Mouse (Mus musculus) kidney, adult 9 months (tissue): ENCODE data around the gene Lysmd1.

Source experiments
- DNase-seq: peaks from one replicate; pipeline ENCODE4 v3.0.0; 2022

Gene Lysmd1

DNA sequence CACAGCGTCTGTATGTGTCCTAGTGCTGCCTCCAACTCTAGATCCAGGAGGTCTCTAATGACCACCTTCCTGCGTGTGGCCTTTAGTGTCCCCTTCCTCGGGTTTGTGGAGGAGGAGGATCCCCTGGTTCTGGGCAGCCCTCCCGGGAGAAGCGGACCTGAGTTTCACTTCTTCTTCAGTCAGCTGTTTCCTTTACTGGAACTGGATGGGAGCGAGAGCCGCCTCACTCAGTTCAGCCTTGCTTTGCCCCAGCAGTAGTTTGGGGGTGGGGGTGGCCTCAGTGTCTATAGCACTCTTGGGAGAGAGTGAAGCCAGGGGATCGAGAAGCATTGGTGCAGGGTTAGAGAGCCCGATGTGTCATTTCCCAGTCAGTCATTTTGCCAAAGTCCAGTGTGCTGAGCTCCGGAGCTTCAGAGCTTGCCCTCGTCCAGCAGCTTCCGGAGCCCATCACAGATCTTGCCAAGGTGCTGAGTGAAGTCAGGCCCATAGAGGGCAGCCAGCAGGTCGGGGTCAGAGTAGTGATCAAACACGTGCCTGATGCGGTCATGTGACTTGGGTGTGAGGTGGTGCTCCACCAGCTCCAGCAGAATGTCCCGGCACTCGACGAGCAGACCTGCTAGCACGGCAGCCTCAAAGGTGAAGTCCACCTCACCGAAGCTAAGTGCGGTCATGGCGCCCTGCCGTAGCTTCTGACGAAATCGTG is 5.8 kb downstream of the Lysmd1 start:
- peak; percentile 93 for DNase-seq

DNA sequence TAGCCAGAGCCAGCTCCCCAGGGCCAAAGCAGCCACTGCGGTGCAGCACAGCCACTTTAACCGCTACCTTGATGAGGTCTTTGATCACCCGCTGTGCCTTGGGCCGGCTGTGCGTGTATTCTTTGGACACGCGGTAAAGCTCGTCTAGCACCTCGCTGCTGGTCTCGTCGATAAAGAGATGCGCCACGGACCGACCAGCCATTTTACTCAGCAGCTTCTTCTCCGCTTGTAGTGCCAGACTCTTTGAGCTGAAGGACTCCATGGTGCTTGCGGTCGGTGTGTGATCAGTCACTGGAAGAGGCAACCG is 6.4 kb downstream of the Lysmd1 start:
- DNase-seq, result no peak

DNA sequence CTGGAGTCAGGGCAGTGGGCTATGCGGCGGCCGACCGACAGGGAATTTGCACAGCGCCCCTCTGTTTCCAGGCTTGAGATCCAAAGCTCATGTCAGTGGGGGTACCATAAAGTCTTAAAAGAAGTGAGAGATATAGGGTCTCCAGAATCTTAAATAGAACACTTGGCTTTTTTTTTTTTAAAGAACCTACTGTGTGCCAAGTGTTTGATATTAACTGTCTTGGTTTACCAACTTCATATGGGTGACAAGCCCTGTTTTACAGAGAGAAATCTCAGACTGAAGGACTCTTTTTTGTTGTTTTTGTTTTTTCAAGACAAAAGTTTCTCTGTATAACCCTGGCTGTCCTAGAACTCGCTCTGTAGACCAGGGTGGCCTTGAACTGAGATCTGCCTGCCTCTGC is 6.9 kb downstream of the Lysmd1 start:
- no peak for DNase-seq

DNA sequence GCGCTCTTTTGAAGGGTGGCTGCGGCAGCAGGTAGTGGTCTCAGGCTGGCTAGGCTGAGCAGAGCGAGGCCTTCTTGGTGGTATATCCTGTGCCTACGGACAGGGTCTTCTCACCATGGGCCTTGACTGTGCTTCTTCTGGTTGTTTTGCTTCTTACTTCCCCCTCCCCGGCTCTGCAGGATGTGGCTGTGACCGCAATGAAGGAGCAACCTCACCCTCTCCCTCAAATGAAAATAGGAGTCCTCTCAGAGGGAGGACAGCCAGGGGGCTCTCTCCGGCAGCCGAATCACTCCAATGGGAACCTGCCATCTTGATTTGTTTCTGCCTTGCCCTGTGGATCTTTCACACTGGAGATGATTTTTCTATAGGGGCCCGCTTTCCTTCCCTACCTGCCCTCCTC is 7.6 kb downstream of the Lysmd1 start:
- DNase-seq, result no peak

DNA sequence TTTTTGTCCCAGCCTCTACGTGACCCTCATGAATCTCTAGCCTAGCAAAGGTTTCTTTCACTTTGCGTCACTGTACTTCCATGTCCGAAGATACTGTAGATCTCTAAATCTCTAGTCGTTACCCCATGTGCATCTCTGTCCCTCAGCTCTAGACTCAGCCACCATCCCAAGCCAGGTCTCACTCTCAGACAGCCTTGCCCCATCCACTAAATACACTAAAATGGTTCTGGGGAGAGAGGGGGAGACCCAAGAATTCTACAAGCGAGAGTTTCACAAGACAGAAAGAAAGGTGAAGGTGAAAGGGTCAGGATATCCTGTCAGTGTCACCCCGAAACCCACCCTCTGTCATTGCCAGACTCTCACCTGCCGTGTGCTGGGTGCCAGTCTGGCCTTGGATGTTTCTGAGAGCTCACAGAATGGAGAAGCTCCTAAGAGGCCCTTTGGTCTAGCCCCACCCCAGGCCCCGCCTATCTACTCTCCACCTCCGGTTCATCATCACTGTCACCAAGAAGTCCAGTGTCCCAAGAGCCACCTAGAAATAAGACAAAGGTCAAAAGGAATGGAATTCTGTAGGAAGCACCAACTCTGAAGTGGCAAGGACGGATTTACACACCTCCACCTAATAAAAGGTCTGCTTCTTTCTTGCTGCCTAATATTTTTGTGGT is 8.2 kb downstream of the Lysmd1 start, which contains the start of gene Tnfaip8l2:
Gene Tnfaip8l2 (minus strand): TSS at position 409 of the 665 bp plus-strand sequence.
- peak; percentile 39 for DNase-seq

DNA sequence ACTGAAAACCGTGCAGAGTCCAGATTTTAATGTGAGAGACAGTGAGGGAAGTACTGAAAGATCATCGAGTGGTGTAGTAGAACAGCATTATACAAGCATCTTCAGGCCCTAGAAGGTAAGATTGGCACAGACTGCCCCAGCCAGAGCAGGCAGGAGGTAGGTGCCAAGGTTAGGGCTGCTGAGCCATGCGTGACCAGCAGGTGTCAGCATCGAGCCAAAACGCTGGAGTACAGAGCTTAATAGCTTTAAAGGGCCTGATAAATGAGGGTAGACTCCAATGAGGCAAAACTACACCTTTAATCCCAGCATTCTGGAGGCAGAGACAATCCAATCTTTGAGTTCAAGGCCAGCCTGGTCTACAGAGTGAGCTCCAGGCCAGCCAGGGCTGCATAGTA is 8.7 kb downstream of the Lysmd1 start:
- peak; percentile 94 for DNase-seq

DNA sequence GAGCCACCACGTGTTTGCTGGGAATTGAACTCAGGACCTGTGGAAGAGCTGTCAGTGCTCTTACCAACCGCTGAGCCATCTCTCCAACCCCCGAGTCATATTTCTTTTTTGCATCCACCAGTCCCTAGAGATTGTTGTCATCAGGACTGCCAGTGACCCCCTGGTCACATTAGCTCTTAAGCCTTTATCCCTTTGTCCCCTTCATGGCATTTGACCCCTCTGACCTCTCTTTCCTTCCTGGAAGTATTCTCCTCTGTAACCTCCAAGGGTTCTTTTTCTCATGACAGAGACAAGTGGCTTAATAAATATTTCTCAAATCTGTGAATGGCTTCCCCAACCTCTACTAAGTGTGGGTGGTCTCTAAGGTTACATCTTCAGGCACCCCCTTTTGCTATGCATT is 14.0 kb downstream of the Lysmd1 start:
- DNase-seq, result peak; percentile 45

DNA sequence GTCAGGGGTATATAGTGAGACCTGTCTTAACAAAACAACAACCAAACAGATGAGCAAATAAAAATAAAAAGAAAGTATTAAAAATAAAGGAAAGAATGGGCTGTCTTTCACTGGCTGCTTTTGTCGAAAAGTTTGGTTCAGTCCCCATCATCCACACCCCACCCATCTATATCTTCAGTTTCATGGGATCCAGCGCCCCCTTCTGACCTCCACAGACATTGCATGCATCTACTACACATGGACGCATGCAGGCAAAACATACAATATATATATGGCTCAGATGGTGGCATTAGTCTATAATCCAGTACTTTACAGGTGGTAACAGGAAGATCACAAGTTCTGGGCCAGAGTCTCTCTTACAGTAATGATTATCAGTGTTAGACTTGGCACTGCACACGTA is 20.0 kb downstream of the Lysmd1 start:
- peak; percentile 66 for DNase-seq

DNA sequence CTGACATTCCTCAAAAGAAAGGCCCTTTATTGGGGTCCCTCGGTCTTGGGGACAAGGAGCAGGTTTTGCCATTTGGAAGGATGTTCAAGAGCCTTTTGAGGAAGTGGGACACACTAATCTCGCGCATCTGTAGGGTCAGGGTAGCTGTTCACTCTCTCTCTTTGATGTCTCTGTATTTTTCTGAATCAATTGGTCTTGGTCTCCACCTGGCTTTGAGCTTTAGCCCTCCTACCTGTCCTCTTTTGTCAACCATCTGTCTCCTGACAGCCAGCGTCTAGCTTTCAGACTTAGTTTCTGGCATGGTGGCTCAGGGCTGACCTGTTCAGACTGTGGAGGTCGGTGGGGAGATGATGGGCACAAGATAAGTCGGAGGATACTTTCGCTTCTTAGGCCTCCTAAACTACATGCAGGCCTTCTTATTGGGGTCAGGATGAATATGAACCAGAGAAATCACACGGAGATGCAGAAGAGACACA is 25.7 kb downstream of the Lysmd1 start:
- DNase-seq, result no peak

DNA sequence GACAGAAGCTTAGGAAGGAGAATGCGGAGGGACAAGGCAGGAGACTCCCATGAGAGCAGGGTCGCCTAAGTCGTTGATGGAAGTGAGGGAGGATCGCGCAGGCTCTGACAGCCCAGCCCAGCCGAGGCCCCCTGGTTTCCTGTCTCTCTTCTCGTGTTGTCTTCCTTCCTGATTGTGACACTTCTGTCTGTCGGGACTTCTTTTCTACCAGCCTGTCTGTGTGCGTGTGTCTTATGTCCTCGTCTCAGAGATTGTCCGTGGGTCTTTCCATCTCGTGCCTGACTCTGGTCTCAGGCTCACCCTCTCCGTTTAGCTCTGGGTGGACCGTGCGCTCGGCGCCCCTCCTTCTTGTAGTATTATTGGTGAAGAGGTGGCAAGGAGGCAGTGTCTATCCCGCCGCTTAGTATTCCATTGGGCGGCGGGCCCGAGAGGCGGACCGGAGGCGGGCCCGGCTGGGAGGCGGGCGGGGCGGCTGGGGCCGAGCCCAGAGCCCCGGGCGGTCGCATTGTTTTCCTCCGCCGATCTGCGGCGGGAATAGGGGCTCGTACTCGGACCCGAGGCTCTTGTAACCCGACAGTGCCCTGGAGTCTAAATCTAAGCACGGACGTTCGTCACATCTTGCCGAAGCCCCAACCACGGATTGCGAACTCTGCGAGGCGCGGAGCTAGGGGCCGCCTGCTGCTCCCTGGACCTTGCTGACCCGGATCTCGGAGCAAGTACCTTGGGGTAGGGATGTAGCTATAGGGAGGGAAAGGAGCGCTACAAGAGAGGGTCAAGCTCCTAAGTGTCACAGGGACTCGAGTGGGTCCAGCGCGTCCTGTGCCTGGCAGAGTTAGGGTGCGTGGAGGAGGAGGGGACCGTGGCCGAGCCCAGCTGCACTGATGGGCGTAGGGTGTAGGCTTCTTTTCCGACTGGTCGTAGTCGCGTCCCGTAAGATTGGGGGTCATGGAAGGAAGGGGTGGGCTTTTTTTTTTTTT is 26.4 kb downstream of the Lysmd1 start, which contains the start of gene Sema6c:
Gene Sema6c (plus strand): TSS at position 471 of the 977 bp plus-strand sequence.
- peak; percentile 91 for DNase-seq

DNA sequence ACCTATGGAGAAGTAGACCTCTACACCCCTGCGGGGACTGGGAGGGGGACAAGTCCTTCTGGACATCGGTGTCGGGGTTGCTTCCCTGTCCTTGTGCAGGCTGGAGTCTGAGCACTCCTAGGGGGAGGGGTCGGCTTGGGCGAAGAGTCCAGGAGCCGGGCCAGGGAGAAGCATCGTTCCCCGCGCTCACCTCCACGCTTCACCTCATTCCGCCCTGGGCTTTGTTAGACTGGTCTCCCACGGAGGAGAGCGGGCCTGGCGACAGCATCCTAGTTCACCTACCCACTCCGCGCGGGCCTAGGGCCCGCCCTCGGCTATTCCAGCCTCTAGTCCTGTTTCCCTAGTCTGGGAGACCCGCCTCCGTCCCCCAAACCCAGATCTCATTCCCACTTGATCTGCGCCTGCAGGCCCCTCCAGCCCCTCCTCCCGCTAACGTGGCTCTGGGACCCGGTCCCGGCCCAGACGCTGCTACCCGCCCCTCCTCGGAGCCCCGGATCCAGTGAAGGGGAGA is 27.2 kb downstream of the Lysmd1 start:
- no peak for DNase-seq

DNA sequence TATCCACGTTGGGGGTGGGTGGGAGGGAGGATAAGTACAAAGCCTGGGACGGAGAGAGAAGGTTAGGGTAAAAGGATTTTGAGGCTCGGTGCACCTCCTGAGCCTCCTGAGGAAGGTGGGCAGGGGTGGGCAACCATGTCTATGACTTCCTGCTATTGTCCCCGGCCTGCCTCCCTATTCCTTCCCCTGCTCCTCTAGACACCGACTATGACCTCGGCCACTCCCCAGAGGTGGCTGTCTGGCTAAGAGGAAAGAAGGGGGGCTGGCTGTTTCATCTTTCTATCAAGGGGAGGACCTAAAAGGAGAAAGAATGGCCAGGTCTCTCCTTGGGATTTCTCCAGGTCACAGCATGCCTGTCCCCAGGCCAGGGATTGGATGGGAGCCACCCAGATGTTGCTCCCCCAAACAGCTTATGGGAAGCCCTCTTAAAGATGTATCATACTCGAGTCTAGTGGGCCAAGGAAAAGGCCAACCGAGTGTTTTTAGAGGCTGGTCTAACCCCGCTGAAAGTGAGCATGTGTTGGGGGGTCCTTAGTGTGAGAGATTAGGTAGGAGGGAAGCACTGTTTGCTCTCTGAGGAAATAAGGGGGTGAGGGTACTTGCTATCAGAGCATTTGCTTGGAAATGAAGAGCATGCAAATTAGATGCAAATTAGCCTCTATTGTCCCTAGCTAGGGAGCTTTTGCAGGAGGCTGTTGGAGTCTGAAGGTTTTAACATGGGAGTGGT is 27.9 kb downstream of the Lysmd1 start:
- no peak for DNase-seq

DNA sequence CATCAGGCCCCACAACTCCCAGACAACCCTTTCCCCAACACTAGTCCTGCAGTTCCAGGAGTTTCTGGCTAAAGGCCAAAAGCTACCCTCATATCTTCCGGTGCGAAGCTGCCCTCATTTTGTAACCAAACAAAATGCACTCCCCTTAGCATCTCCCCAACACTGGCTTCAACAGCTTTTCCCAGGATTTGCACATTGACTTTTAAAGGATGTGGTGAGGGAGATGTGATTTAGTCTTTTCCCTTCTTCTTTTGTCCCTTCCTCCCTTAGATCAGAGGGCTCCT is 28.4 kb downstream of the Lysmd1 start:
- no peak for DNase-seq

DNA sequence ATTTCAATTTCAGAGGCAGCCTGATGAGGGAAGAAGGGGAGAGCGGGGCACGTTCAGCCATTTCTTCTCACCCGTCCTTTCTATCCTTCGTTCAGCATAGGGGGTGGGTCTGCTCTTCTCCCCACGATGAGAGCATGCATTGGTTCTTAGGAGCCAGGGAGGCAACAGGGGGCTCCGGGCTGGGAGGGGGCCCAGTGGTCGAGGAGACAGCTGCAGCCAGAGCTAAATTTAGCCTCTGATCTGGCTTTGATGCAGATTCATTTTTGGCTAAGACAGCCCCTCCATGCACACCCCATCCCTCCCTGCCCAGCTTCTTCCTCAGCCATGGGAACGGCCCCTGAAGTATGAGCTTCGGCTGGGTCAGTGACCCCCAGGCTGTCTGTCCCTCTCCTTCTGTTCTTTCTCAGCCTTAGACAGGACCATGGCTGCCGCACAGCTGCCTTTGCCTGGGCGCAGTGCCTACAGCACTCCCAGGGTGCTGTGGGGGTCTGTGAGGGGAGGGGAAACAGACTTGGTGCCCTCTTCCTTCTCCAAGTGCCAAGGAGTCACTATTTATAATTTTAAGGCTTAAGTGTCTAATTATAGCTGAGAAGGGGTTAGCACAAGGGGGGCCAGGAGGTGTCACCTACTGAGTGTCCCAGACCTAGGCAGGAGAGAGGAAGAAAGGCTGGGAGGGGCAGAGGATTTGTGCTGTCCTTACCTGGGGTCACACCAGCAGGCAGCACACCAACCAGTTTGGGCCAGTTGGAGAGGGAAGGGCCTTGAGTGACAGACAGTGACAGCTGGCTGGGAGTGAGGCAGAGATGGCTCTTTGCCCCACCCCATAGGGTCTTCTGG is 29.7 kb downstream of the Lysmd1 start:
- no peak for DNase-seq

DNA sequence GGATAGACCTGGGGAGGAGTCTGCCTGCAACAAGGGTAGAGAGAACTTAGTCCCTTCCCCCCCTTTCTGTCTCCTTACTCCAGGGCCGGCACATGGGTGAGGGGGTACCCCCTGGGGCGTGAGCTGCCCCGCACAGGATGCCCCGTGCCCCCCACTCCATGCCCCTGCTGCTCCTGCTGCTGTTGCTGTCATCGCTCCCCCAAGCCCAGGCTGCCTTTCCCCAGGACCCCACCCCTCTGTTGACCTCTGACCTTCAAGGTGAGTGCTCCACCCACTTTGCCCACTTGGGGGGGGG is 30.3 kb downstream of the Lysmd1 start:
- DNase-seq, result no peak

DNA sequence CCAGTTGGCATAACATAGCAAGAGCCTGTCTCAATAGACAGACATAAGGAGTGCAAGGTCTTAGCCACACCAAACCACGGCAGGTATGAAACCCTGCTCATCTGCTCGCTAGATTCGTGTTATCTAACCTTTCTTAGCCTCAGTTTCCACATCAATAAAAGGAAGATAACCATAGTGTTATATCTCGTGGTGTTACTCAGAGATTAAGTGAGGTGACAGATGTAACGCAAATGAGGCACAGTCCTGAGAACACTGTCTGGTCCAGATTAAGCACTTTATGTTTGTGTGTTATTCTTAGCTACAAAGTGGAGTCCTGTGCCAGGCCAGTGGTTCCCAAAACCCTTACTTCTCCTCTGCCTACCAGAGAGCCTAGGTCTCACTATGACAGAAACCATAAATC is 31.0 kb downstream of the Lysmd1 start:
- DNase-seq, result no peak

DNA sequence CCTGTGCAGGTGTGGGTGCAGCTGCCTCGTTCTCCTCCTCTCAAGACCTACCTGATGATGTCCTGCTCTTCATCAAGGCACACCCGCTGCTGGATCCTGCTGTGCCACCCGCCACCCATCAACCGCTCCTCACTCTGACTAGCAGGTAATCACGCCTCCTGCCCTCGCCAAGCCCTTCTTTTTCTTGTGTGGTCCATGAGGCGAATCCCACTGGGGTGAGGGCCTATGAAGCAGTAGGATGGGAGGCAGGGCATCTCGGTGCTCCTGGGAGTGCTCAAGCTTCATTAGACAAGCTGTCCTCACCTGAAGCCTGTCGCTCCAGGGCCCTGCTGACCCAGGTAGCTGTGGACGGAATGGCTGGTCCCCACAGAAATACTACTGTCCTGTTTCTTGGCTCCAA is 36.1 kb downstream of the Lysmd1 start:
- no peak for DNase-seq

DNA sequence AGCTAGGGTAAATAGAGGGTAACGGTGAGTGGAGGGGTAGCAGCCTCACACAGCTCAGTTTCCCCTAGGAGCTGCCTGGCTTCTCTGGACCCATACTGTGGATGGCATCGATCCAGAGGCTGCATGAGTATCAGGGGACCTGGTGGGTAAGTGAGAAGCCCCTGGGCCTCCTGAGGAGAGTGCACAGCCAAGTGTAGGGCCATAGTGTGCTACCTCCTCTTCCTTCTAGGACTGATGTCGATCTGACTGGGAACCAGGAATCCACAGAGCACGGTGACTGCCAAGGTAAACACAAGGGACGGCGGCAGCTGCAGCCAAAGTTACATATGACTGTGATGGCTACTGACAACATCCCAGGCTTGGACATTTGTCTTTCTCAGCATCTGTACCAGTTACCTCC is 37.2 kb downstream of the Lysmd1 start:
- no peak for DNase-seq

DNA sequence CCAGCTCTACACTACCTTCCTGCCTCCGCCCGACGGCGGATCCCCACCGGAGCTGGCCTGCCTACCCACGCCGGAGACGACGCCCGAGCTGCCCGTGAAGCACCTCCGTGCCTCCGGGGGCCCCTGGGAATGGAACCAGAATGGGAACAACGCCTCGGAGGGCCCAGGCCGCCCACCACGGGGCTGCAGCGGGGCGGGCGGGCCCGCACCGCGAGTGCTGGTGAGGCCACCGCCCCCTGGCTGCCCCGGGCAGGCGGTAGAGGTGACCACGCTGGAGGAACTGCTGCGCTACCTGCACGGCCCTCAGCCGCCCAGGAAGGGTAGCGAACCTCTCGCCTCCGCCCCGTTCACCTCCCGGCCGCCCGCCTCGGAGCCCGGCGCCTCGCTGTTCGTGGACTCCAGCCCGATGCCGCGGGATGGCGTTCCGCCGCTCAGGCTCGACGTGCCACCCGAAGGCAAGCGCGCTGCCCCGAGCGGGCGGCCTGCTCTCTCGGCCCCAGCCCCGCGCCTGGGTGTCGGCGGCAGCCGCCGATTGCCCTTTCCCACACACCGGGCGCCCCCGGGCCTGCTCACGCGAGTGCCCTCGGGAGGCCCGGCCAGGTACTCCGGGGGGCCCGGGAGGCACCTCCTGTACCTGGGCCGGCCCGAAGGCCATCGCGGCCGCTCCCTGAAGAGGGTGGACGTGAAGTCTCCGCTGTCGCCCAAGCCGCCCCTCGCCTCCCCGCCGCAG is 38.8 kb downstream of the Lysmd1 start:
- DNase-seq, result no peak

DNA sequence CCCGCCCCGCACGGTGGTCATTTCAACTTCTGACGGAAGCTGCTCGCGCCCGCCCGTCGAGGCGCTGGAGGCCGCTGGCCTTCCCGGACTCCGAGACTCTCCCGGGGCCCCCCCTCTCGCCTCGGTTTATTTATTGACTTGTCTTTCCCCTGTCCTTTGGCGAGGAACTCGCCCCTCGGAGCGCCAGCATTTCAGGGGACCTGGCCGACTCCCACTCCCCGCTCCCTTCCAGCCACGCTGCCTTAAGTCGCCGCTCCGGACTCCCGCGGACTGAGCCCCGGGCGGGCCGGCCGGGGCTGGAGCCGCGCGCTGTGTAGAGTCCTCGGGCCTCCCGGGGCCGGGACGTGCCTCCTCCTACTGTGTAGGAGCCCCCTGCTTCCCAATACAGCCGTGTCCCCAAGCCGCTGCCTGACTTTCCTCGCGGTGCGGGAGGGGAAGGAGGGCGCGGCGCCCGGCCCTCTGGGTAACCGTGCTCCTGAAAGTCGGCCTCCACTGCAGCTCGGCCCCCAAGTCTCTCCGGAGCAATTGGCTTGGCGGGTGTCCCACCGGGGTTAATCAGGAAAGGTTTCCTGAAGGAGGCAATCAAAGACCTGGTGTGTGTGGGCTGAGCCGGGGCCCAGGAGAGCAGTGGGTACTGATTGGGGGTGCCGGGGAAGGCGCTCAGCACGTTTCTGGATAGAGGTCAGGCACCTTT is 39.5 kb downstream of the Lysmd1 start:
- DNase-seq, result peak; percentile 36
